Mouse (Mus musculus): ENCODE measurements around the gene Gm3685. TPM values are rescaled to one million over a fixed set of nuclear protein-coding genes. Genes with fewer than 3 reads are reported as not detected.
"Not testable (repeated sequence)": the region's sequence is repeated elsewhere in the genome, so short reads cannot be mapped to it uniquely, and the experiment has no call there.

Gene Gm3685
- not detected in 2 replicates for polyA plus RNA-seq (2016; fragmentation: Nextera tagmentation; extraction: Ambion mirVana)

GRCm38 (mm10) chr14:7044870-7045269 lies at the start of gene Gm3685:
Gene Gm3685, minus strand, starts transcription at chr14:7044970.
- not testable (repeated sequence) for H3K9me3 ChIP-seq; H3K4me3 ChIP-seq; H3K27ac ChIP-seq; DNase-seq (ENCODE audit: extremely low spot score, low spot score); H3K4me1 ChIP-seq; H3K27me3 ChIP-seq (ENCODE audit: poor library complexity, severe bottlenecking); H3K36me3 ChIP-seq (replicated peaks)
- WGBS = no CpG with 5 or more reads among the region's 2 CpGs

GRCm38 (mm10) chr14:7026781-7027749 lies 17.7 kb downstream of the Gm3685 start, which contains the start of gene Gm10406:
Gene Gm10406, minus strand, starts transcription at chr14:7027449.
- H3K27ac ChIP-seq = peak within 1 kb of the TSS; percentile 89
- H3K9me3 ChIP-seq; H3K27me3 ChIP-seq (ENCODE audit: poor library complexity, severe bottlenecking); H3K4me1 ChIP-seq; H3K36me3 ChIP-seq (replicated peaks): not testable (repeated sequence)
- H3K4me3 ChIP-seq = peak within 1 kb of the TSS; percentile 58
- peak; percentile 25 for DNase-seq (ENCODE audit: extremely low spot score, low spot score)
- 1% methylated on average over 50 of the region's 70 CpGs for WGBS

GRCm38 (mm10) chr14:7026274-7026673 lies 18.5 kb downstream of the Gm3685 start:
- not testable (repeated sequence) for H3K4me1 ChIP-seq; H3K27me3 ChIP-seq (ENCODE audit: poor library complexity, severe bottlenecking); H3K9me3 ChIP-seq; H3K36me3 ChIP-seq (replicated peaks); DNase-seq (ENCODE audit: extremely low spot score, low spot score); H3K27ac ChIP-seq
- peak overlapping the region; percentile 58; the same call in 1 of the 2 replicates for H3K4me3 ChIP-seq
- 9% methylated on average over 9 of the region's 9 CpGs for WGBS

Other genes with a start within 250 kb of the Gm3685 start
- not detected in 2 replicates for gene Gm3642, start 204.7 kb downstream of the Gm3685 start, polyA plus RNA-seq (2016; fragmentation: Nextera tagmentation; extraction: Ambion mirVana)
- 1.6 TPM in 2 replicates for gene Gm3667, start 155.0 kb downstream of the Gm3685 start, polyA plus RNA-seq (2016; fragmentation: Nextera tagmentation; extraction: Ambion mirVana)
- gene Gm6356, start 71.2 kb downstream of the Gm3685 start, polyA plus RNA-seq (2016; fragmentation: Nextera tagmentation; extraction: Ambion mirVana) = not detected in 2 replicates
- gene Gm10406, start 17.5 kb downstream of the Gm3685 start, polyA plus RNA-seq (2016; fragmentation: Nextera tagmentation; extraction: Ambion mirVana) = 0.85 and 1.3 TPM in 2 replicates
- gene Gm3696, start 55.7 kb upstream of the Gm3685 start, polyA plus RNA-seq (2016; fragmentation: Nextera tagmentation; extraction: Ambion mirVana) = 1.1 and 1.4 TPM in 2 replicates
- gene Gm6676, start 80.4 kb upstream of the Gm3685 start, polyA plus RNA-seq (2016; fragmentation: Nextera tagmentation; extraction: Ambion mirVana) = not detected in 2 replicates
- 3.8 and 4.5 TPM in 2 replicates for gene Gm3512, start 129.6 kb upstream of the Gm3685 start, polyA plus RNA-seq (2016; fragmentation: Nextera tagmentation; extraction: Ambion mirVana)
- gene Gm16434, start 149.6 kb upstream of the Gm3685 start, polyA plus RNA-seq (2016; fragmentation: Nextera tagmentation; extraction: Ambion mirVana) = not detected in 2 replicates
- gene Gm3727, start 219.7 kb upstream of the Gm3685 start, polyA plus RNA-seq (2016; fragmentation: Nextera tagmentation; extraction: Ambion mirVana) = not detected in 2 replicates